12 mouse cellular contexts compared by ENCODE assay signal in the genomic region with DNA sequence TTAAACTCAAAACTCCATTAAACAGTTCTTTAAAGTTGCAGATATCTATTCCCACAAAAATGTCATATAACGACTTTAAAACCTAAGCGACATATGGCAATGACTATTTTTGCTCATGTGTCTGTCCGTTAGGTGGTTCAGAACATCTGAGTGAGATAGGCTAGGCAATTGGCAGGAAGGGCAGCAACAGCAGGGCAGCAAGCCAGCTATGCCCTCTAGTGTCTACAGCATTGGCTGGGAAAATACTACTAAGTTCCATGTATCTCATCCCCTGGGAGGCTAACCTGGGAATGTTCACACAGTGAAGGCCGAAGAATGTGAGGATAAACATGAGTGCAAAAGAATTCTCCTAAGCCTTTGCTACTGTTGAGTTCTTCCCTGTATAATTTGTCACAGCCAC.
DNase-seq lines count a peak whose midpoint lies in the region; ATAC-seq and TF ChIP-seq lines count a peak whose summit lies in the region.
"Had no signal": no experiment of that assay in that cellular context is flagged by ENCODE, and none has a peak within 500 bp of the region (broad histone marks: within the 10 kb centered on the region; RNA-seq: fewer than 3 reads in every experiment).

No protein-coding gene starts in this region.

- no peak overlapping the region for H3K4me2 ChIP-seq in lung, embryonic 14.5 days
- H3K4me2 ChIP-seq: embryonic facial prominence, embryonic 15.5 days had no signal

- 80% methylated on average over 4 of the region's 4 CpGs for WGBS in heart, embryonic 10.5 days
- WGBS in lung, embryonic 14.5 days: 76% methylated on average over 4 of the region's 4 CpGs

- H3K27ac ChIP-seq in heart, embryonic 10.5 days: no peak overlapping the region
- no peak overlapping the region for H3K27ac ChIP-seq in lung, embryonic 14.5 days (ENCODE audit: low read depth)
- H3K27ac ChIP-seq: embryonic facial prominence, embryonic 15.5 days; macrophage had no signal

- no peaks in the 10 kb centered on the region for H3K9me3 ChIP-seq in heart, embryonic 10.5 days
- H3K9me3 ChIP-seq in lung, embryonic 14.5 days (ENCODE audit: low read depth, low read length): no peaks in the 10 kb centered on the region
- H3K9me3 ChIP-seq: embryonic facial prominence, embryonic 15.5 days had no signal

- no peak overlapping the region for H3K9ac ChIP-seq in lung, embryonic 14.5 days
- H3K9ac ChIP-seq: embryonic facial prominence, embryonic 15.5 days had no signal

- no peaks in the 10 kb centered on the region for H3K36me3 ChIP-seq in heart, embryonic 10.5 days
- no peaks in the 10 kb centered on the region for H3K36me3 ChIP-seq in lung, embryonic 14.5 days (ENCODE audit: insufficient read depth)
- H3K36me3 ChIP-seq: embryonic facial prominence, embryonic 15.5 days had no signal

- H3K4me1 ChIP-seq in heart, embryonic 10.5 days: no peaks in the 10 kb centered on the region
- no peaks in the 10 kb centered on the region for H3K4me1 ChIP-seq in lung, embryonic 14.5 days (ENCODE audit: insufficient read depth)
- H3K4me1 ChIP-seq: embryonic facial prominence, embryonic 15.5 days had no signal

- TF ChIP-seq CTCF in lung, embryonic 14.5 days (IDR thresholded peaks at IDR 0.05; ENCODE audit: low read depth): no peak

- no peak for ATAC-seq in lung, embryonic 14.5 days (ENCODE audit: insufficient read depth)
- no peak for ATAC-seq in megakaryocyte progenitor cell, adult 5-6 weeks (replicated peaks; ENCODE audit: poor library complexity)

- no peaks in the 10 kb centered on the region for H3K27me3 ChIP-seq in heart, embryonic 10.5 days (ENCODE audit: insufficient read depth, poor library complexity, severe bottlenecking)
- H3K27me3 ChIP-seq in lung, embryonic 14.5 days (ENCODE audit: insufficient read depth, low read length): no peaks in the 10 kb centered on the region
- H3K27me3 ChIP-seq: embryonic facial prominence, embryonic 15.5 days had no signal

- DNase-seq in heart, adult 11 months: peak; percentile 76
- no peak for DNase-seq in heart, embryonic 10.5 days (ENCODE audit: low spot score)
- DNase-seq in lung, embryonic 14.5 days: peak; percentile 5
- DNase-seq in lung, postnatal 14 days: no peak
- peak; percentile 33 for DNase-seq in layer of hippocampus, adult 8-10 months (ENCODE audit: low spot score in 2 of 2)
- peak; percentile 12 for DNase-seq in right cerebral cortex, postnatal 14 days
- DNase-seq in natural killer cell, adult 2 months (ENCODE audit: low spot score in 2 of 2): no peak
- DNase-seq: liver; retina, postnatal 1 day had no signal

- no peak overlapping the region for H3K4me3 ChIP-seq in heart, embryonic 10.5 days
- H3K4me3 ChIP-seq in lung, embryonic 14.5 days (ENCODE audit: low read depth, low read length): no peak overlapping the region
- H3K4me3 ChIP-seq: embryonic facial prominence, embryonic 15.5 days had no signal

Comparison
In these comparisons a context has a peak if more than half of its experiments do, and no peak if none do; other contexts are left out.
1. DNase-seq: peak in heart, adult 11 months (single experiment), lung, embryonic 14.5 days (single experiment), layer of hippocampus, adult 8-10 months (2 of 2) and right cerebral cortex, postnatal 14 days (single experiment); none in heart, embryonic 10.5 days (single experiment), lung, postnatal 14 days (single experiment) and natural killer cell, adult 2 months (0 of 2).